Mouse (Mus musculus) layer of hippocampus, postnatal 14 days (tissue): ENCODE data around the gene Aldh16a1. TPM values are rescaled to one million over a fixed set of nuclear protein-coding genes. Genes with fewer than 3 reads are reported as not detected.

Source experiments
- DNase-seq, 2 experiments: peaks; one replicate each; pipeline ENCODE4 v3.0.0; 2021 to 2022; ENCODE audit warnings: low spot score in 2 of 2, mixed read lengths in 1 of 2
- long read RNA-seq, 2 experiments: library from polyadenylated mRNA; stranded (forward); transcript quantifications; one replicate each; pipeline ENCODE4 v2.0.0; 2021
- total RNA-seq, 2 experiments: library from RNA; stranded (reverse); gene quantifications; 2 replicates each; pipeline ENCODE4 v1.2.3; 2021

Aldh16a1 gene
- 10 to 100 TPM; 14.0 to 15.9 TPM for total RNA-seq
- long read RNA-seq, experiment 1, partial matches to known transcripts = 1 of 7 reads
- long read RNA-seq, experiment 1, other reads (novel, unspliced or antisense) = 2 of 7 reads
- long read RNA-seq, experiment 2, transcript Aldh16a1-206 (17 exons, 3,537 nt) = major isoform, 10 of 16 reads
- long read RNA-seq, experiment 2, partial matches to known transcripts = 3 of 16 reads
- long read RNA-seq, experiment 2, other reads (novel, unspliced or antisense) = 3 of 16 reads

GRCm38 (mm10) chr7:45154096-45154992 lies at the start of gene Aldh16a1, which contains the start of gene Pih1d1:
Aldh16a1 (minus strand) TSS chr7:45154584.
Pih1d1 (plus strand) TSS chr7:45154303.
- DNase-seq = peak; percentile 97 to 99

GRCm38 (mm10) chr7:45202654-45203053 lies 48.3 kb upstream of the Aldh16a1 start:
- no peak for DNase-seq

- no peak for DNase-seq
Observed at GRCm38 (mm10) chr7:45198961-45199360, 44.6 kb upstream of the Aldh16a1 start.

DNA sequence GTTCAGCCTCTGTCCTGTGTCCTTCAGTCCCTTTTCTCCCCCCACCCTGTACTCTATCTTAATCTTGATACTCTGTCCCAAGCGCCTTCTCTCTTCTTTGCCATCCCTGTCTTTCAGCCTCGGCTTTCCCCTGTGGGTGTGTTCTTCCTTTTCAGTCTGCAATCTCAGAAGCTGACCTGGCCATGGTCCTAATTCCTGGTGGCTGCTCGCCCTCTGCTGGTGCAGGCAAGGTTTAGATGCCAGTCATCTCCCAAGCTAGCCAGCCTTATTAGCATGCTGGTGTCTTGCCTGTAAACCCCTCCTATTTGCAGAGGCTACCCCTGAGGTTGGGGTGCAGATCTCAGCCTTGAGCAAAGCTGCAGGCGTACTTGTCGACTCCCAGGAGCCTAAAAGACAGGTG lies 44.1 kb upstream of the Aldh16a1 start:
- DNase-seq = peak; percentile 69 to 77

GRCm38 (mm10) chr7:45196994-45197393 lies 42.6 kb upstream of the Aldh16a1 start:
- DNase-seq = no peak

- no peak for DNase-seq
Observed at GRCm38 (mm10) chr7:45196176-45196535, 41.8 kb upstream of the Aldh16a1 start.

GRCm38 (mm10) chr7:45195341-45196175 lies 41.2 kb upstream of the Aldh16a1 start:
- DNase-seq = no peak

GRCm38 (mm10) chr7:45193871-45194785 lies 39.7 kb upstream of the Aldh16a1 start:
- DNase-seq = no peak

DNA sequence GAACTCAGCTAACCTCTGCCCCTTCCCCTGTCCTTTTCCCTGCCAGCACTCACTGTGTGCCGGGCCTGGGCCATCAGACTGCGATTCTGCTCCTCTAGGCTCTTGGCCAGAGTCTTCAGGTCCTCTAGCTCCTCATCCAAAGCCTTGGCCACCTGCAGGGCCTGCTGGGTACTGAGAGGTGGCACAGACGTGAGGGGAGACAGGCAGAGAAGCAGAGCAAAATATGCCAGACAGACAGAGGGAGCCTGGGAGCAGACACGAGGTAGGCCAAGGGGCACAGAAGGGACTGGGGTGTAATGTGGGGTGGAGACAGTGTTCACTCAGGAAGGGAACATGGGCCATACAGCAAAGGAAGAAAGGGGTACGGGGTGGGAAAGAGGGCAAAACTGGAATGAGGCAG lies 39.0 kb upstream of the Aldh16a1 start:
- no peak for DNase-seq

GRCm38 (mm10) chr7:45192585-45193310 lies 38.4 kb upstream of the Aldh16a1 start:
- no peak for DNase-seq

GRCm38 (mm10) chr7:45191803-45192363 lies 37.5 kb upstream of the Aldh16a1 start:
- no peak for DNase-seq

- DNase-seq = no peak
Observed at GRCm38 (mm10) chr7:45191161-45191560, 36.8 kb upstream of the Aldh16a1 start.

GRCm38 (mm10) chr7:45190186-45190585 lies 35.8 kb upstream of the Aldh16a1 start:
- DNase-seq = no peak

DNA sequence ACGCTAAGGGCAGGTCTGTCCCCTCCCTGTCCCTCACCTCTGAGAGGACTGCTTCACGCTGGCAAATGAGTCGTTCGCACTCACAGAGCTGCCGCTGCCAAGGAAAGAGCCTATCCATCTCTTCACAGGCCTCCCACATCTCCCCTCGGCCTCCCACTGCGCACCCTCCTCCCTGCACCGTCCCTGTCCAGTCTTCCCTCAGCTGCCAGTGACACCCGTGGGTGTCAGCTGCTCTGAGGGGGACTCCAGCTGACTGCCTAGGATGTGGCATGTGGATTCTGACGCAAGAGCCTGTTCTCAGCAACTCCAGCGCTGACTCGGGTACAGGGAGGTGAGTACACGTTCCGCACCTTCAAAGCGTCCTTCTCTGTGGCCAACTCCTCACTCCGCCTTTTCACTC lies 35.2 kb upstream of the Aldh16a1 start:
- no peak for DNase-seq

DNA sequence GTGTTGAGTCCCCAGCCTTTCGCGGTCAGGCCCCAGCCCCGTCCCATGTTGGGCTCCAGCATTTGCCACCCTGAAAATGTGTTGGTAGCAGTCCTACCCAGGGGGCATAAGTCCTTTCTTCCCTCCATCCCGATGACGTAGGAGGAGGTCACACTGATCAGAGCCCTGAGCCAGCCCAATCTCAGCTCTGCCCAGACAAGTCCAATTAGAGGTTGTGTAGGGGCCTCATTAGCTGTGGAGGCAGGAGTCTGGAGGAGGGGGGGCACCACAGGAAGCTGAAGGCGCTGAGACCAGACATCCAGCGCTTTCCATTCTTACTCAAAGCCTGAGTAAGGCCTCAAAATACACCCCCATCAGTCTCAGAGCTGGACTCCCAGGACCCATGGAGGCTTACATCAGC lies 31.5 kb upstream of the Aldh16a1 start:
- DNase-seq = no peak

DNA sequence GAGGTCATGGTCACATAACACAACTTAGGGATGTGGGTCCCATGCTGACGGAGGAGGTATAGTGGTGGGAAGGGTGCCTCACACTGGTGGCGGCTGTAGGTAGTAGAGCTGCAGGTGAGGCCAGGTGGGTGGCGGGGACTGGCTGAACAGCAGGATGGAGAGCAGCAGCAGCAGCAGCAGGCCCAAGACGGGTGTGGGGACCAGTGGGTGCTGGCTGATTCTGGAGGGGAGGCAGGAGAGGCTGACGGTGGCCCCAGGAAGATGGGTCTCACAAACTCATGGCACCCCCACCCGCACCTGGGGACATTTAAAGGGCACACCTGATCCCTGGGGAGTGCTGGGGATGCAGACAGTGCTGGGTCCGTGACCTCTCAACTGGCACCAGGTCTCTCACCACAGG lies 29.3 kb upstream of the Aldh16a1 start:
- no peak for DNase-seq

GRCm38 (mm10) chr7:45182606-45183005 lies 28.2 kb upstream of the Aldh16a1 start:
- DNase-seq = no peak

GRCm38 (mm10) chr7:45182199-45182601 lies 27.8 kb upstream of the Aldh16a1 start:
- peak; percentile 77 to 91 for DNase-seq

DNA sequence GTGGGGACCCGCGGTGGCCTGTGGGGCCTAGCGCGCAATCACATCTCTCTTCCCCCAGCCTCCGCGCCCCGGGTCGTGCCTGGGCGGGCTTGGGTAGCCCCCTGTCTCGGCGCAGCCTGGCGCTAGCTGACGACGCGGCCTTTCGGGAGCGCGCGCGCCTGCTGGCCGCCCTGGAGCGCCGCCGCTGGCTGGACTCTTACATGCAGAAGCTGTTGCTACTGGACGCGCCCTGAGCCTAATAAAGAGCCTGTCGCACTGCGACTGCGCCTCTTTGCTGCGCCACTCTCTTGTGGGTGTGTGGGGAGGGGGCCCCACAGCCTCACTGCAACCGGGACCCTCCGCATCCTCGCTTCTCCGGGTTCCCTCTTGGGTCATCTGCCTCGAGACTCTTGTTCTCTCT lies 27.2 kb upstream of the Aldh16a1 start:
- DNase-seq = no peak
